ENCODE assay signal across 8 mouse cellular contexts in genomic region chr15:98954425-98955253, GRCm38 (mm10). TPM values are rescaled to one million over a fixed set of nuclear protein-coding genes. Genes with fewer than 3 reads are reported as not detected.
DNase-seq lines count a peak whose midpoint lies in the region; ATAC-seq and TF ChIP-seq lines count a peak whose summit lies in the region.

No protein-coding gene starts in this region.

- peak overlapping the region; percentile 83 for H3K4me3 ChIP-seq in layer of hippocampus, adult 2 months
- H3K4me3 ChIP-seq in heart, embryonic 13.5 days = peak overlapping the region; percentile 91
- H3K4me3 ChIP-seq in limb, embryonic 13.5 days = peak overlapping the region; percentile 16; the same call in 1 of the 2 replicates

- H3K36me3 ChIP-seq in heart, embryonic 13.5 days = peaks cover 10% of the 10 kb centered on the region
- H3K36me3 ChIP-seq in limb, embryonic 13.5 days = peaks cover 6% of the 10 kb centered on the region

- H3K27ac ChIP-seq in layer of hippocampus, adult 2 months = peak overlapping the region; percentile 99
- H3K27ac ChIP-seq in heart, embryonic 13.5 days (replicated peaks) = peak overlapping the region; percentile 77
- peak overlapping the region; percentile 78 for H3K27ac ChIP-seq in limb, embryonic 13.5 days

- ATAC-seq in heart, embryonic 13.5 days (ENCODE audit: extremely low read depth, insufficient number of reproducible peaks, low FRiP score, low TSS enrichment) = no peak
- ATAC-seq in limb, embryonic 13.5 days (ENCODE audit: low FRiP score, low read depth) = no peak

- peaks cover 27% of the 10 kb centered on the region for H3K4me1 ChIP-seq in heart, embryonic 13.5 days
- peaks cover 21% of the 10 kb centered on the region for H3K4me1 ChIP-seq in limb, embryonic 13.5 days

- DNase-seq in layer of hippocampus, adult 2 months (ENCODE audit: low spot score in 2 of 2) = peak; percentile 44 to 60
- DNase-seq in layer of hippocampus, adult 11-12 months (ENCODE audit: low spot score) = no peak
- peak; percentile 68 to 72 for DNase-seq in cerebellum, postnatal 14 days
- DNase-seq in right cerebral cortex, postnatal 25 days = peak; percentile 60
- DNase-seq in lung, postnatal 36 days = no peak
- no peak for DNase-seq in thymus, postnatal 4 days

- peak overlapping the region; percentile 74 for H3K9ac ChIP-seq in heart, embryonic 13.5 days
- H3K9ac ChIP-seq in limb, embryonic 13.5 days = peak overlapping the region; percentile 19; the same call in 1 of the 2 replicates

- TF ChIP-seq CTCF in layer of hippocampus, adult 2 months (conservative IDR thresholded peaks at IDR 0.05) = no peak

- WGBS in heart, embryonic 13.5 days = 33% methylated on average over 14 of the region's 14 CpGs
- WGBS in limb, embryonic 13.5 days = 27% methylated on average over 14 of the region's 14 CpGs

- peak overlapping the region; percentile 87 for H3K4me2 ChIP-seq in heart, embryonic 13.5 days
- H3K4me2 ChIP-seq in limb, embryonic 13.5 days (replicated peaks) = peak overlapping the region; percentile 81

- H3K27me3 ChIP-seq in heart, embryonic 13.5 days (replicated peaks) = no peaks in the 10 kb centered on the region
- no peaks in the 10 kb centered on the region for H3K27me3 ChIP-seq in limb, embryonic 13.5 days

- no peaks in the 10 kb centered on the region for H3K9me3 ChIP-seq in heart, embryonic 13.5 days
- H3K9me3 ChIP-seq in limb, embryonic 13.5 days = no peaks in the 10 kb centered on the region

RNA-seq across cellular contexts. Expression of gene Tuba1a, which starts 1.1 kb away (rescaled TPM):
- total RNA-seq in layer of hippocampus, adult 2 months (2021) = 100 to 1,000 TPM; 768 to 781 TPM
- polyA plus RNA-seq in heart, embryonic 13.5 days (2015; fragmentation: Nextera tagmentation; extraction: Ambion mirVana) = 1,012 and 1,030 TPM in 2 replicates
- polyA plus RNA-seq in limb, embryonic 13.5 days (2015; fragmentation: Nextera tagmentation; extraction: Ambion mirVana) = 1,398 and 1,426 TPM in 2 replicates

RNA-seq across cellular contexts. Expression of gene Gm49450, which starts 1.3 kb away (rescaled TPM):
- not detected for total RNA-seq in layer of hippocampus, adult 2 months (2021)
- not detected in 2 replicates for polyA plus RNA-seq in heart, embryonic 13.5 days (2015; fragmentation: Nextera tagmentation; extraction: Ambion mirVana)
- polyA plus RNA-seq in limb, embryonic 13.5 days (2015; fragmentation: Nextera tagmentation; extraction: Ambion mirVana) = not detected in 2 replicates

RNA-seq across cellular contexts. Expression of gene Tuba1b, which starts 20.3 kb away (rescaled TPM):
- 100 to 1,000 TPM; 466 to 491 TPM for total RNA-seq in layer of hippocampus, adult 2 months (2021)
- 1,584 and 1,655 TPM in 2 replicates for polyA plus RNA-seq in heart, embryonic 13.5 days (2015; fragmentation: Nextera tagmentation; extraction: Ambion mirVana)
- 1,632 and 1,683 TPM in 2 replicates for polyA plus RNA-seq in limb, embryonic 13.5 days (2015; fragmentation: Nextera tagmentation; extraction: Ambion mirVana)

RNA-seq across cellular contexts. Expression of gene Lmbr1l, which starts 36.6 kb away (rescaled TPM):
- total RNA-seq in layer of hippocampus, adult 2 months (2021) = 10 to 100 TPM; 17.0 to 20.6 TPM
- 13.5 and 15.0 TPM in 2 replicates for polyA plus RNA-seq in heart, embryonic 13.5 days (2015; fragmentation: Nextera tagmentation; extraction: Ambion mirVana)
- polyA plus RNA-seq in limb, embryonic 13.5 days (2015; fragmentation: Nextera tagmentation; extraction: Ambion mirVana) = 22.5 and 26.1 TPM in 2 replicates

RNA-seq across cellular contexts. Expression of gene Dhh, which starts 56.3 kb away (rescaled TPM):
- total RNA-seq in layer of hippocampus, adult 2 months (2021) = under 1 TPM; 0.10 to 0.12 TPM
- 2.1 and 2.3 TPM in 2 replicates for polyA plus RNA-seq in heart, embryonic 13.5 days (2015; fragmentation: Nextera tagmentation; extraction: Ambion mirVana)
- 0.59 and 0.80 TPM in 2 replicates for polyA plus RNA-seq in limb, embryonic 13.5 days (2015; fragmentation: Nextera tagmentation; extraction: Ambion mirVana)

Comparison
In these comparisons a context has a peak if more than half of its experiments do, and no peak if none do; other contexts are left out.
1. DNase-seq: peak in layer of hippocampus, adult 2 months (2 of 2), cerebellum, postnatal 14 days (2 of 2) and right cerebral cortex, postnatal 25 days (single experiment); none in layer of hippocampus, adult 11-12 months (single experiment), lung, postnatal 36 days (single experiment) and thymus, postnatal 4 days (single experiment).
2. H3K4me3 ChIP-seq: peak in every context shown above with its lines; median percentile 91 in heart, embryonic 13.5 days; 83 in layer of hippocampus, adult 2 months; 16 in limb, embryonic 13.5 days.
3. Peak in every context shown above with its lines, with median percentiles within 50 percentile points of each other: H3K27ac ChIP-seq.